Mouse (Mus musculus) neural tube, embryonic 12.5 days (tissue): ENCODE measurements at regions not wholly inside any gene's neighbourhood (a gene's known extent, or its start where the extent isn't known, plus 50 kb on each side); places are given as distances from the start of the nearest gene placed in this dataset.

Source experiments
- ATAC-seq: fragments of 200-750 bp; cut with Nextera tagmentation; 2 replicates; pipeline ENCODE4 v1.8.0; 2017; ENCODE audit warnings: low read depth, mild to moderate bottlenecking, moderate TSS enrichment, moderate library complexity; ENCODE audit not compliant: low FRiP score
- H3K27ac ChIP-seq: fragments of 300-500 bp; sonication (generic); 2 replicates; pipeline ENCODE4 v1.5.1; 2016
- H3K27me3 ChIP-seq: fragments of 300-500 bp; sonication (generic); replicated peaks from 2 replicates; pipeline ENCODE4 v1.6.1; 2016; ENCODE audit warnings: mild to moderate bottlenecking
- H3K36me3 ChIP-seq: fragments of 300-500 bp; sonication (generic); 2 replicates; pipeline ENCODE4 v1.6.1; 2016; ENCODE audit warnings: mild to moderate bottlenecking
- H3K4me1 ChIP-seq: fragments of 300-500 bp; sonication (generic); 2 replicates; pipeline ENCODE4 v1.6.1; 2016
- H3K4me2 ChIP-seq: fragments of 300-500 bp; sonication (generic); replicated peaks from 2 replicates; pipeline ENCODE4 v1.6.1; 2016; ENCODE audit warnings: mild to moderate bottlenecking
- H3K4me3 ChIP-seq: fragments of 300-500 bp; sonication (generic); 2 replicates; pipeline ENCODE4 v1.5.1; 2016
- H3K9ac ChIP-seq: fragments of 300-500 bp; sonication (generic); 2 replicates; pipeline ENCODE4 v1.6.1; 2016; ENCODE audit warnings: mild to moderate bottlenecking
- H3K9me3 ChIP-seq: fragments of 300-500 bp; sonication (generic); 2 replicates; pipeline ENCODE4 v1.6.1; 2016; ENCODE audit warnings: mild to moderate bottlenecking
- WGBS: fragments of 180-500 bp; shearing (Covaris S2); methylation state at CpG from one replicate; pipeline ENCODE4 v1.1.7; 2016; 5-methylcytosine and 5-hydroxymethylcytosine counted together

DNA sequence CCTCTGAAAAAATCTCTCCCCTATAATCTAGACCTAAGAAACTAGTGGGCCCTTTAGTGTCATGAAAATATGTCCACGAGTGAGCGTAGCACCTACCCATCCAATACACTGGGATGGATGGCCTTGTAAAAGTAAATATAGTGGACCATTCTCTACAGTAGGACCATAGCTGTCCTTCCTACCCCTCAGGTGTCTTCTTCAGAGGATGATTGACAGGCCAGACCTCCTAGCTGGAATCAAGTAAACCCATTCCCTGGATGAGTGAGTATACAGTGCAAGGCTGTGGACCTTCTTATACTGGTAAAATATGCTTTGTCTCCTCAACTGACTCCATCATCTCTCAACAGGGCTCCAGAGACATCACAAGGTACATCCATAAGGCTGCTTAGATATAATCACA, 274.8 kb upstream of the Vstm2b start:
- Histone ChIP-seq H3K9ac (no peak overlapping the region), H3K9me3 (no peaks in the 10 kb centered on the region), H3K4me1 (no peaks in the 10 kb centered on the region), H3K27me3 (no peaks in the 10 kb centered on the region), H3K36me3 (no peaks in the 10 kb centered on the region), H3K27ac (no peak overlapping the region), H3K4me3 (no peak overlapping the region), H3K4me2 (no peak overlapping the region)
- no peak for ATAC-seq
- WGBS = 89% methylated on average over 2 of the region's 2 CpGs

- Histone ChIP-seq H3K9me3 (no peaks in the 10 kb centered on the region), H3K36me3 (no peaks in the 10 kb centered on the region), H3K27ac (no peak overlapping the region), H3K4me3 (no peak overlapping the region), H3K9ac (no peak overlapping the region), H3K4me1 (no peaks in the 10 kb centered on the region), H3K4me2 (no peak overlapping the region), H3K27me3 (no peaks in the 10 kb centered on the region)
- 93% methylated on average over 3 of the region's 3 CpGs for WGBS
- ATAC-seq = no peak
Measured at GRCm38 (mm10) chr7:40636369-40636768, 261.8 kb upstream of the Vstm2b start.

DNA sequence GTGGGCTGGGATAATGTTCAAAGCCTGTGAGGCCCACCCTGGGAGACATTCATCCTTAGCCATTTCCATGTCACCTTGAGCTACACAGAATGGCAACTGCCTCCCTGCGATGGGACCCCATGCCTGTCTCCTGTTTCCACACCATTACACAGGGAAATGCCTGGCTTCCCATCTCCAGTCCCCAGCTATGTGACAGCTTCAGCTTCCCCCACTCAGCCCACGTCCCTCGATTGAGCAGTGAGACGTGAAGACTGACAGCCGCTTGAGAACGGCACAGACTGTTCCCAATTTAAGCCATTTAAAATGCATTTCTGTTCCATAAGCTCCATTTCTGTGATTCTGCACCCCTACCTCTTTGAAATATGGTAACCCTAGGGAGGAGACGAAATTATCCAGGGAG, 243.1 kb upstream of the Vstm2b start:
- no peak overlapping the region for H3K27ac ChIP-seq
- no peak overlapping the region for H3K4me2 ChIP-seq
- no peaks in the 10 kb centered on the region for H3K9me3 ChIP-seq
- no peak for ATAC-seq
- no peak overlapping the region for H3K4me3 ChIP-seq
- H3K9ac ChIP-seq = no peak overlapping the region
- H3K4me1 ChIP-seq = peaks cover 9% of the 10 kb centered on the region; the same call in 1 of the 2 replicates
- no peaks in the 10 kb centered on the region for H3K36me3 ChIP-seq
- WGBS = 70% methylated on average over 7 of the region's 7 CpGs
- H3K27me3 ChIP-seq = no peaks in the 10 kb centered on the region

GRCm38 (mm10) chr7:40655391-40655790, 242.7 kb upstream of the Vstm2b start:
- Histone ChIP-seq H3K9ac (no peak overlapping the region), H3K4me1 (peaks cover 12% of the 10 kb centered on the region; the same call in 1 of the 2 replicates), H3K27ac (no peak overlapping the region), H3K9me3 (no peaks in the 10 kb centered on the region), H3K4me2 (no peak overlapping the region), H3K36me3 (no peaks in the 10 kb centered on the region), H3K27me3 (no peaks in the 10 kb centered on the region), H3K4me3 (no peak overlapping the region)
- ATAC-seq = no peak
- 79% methylated on average over 2 of the region's 2 CpGs for WGBS

DNA sequence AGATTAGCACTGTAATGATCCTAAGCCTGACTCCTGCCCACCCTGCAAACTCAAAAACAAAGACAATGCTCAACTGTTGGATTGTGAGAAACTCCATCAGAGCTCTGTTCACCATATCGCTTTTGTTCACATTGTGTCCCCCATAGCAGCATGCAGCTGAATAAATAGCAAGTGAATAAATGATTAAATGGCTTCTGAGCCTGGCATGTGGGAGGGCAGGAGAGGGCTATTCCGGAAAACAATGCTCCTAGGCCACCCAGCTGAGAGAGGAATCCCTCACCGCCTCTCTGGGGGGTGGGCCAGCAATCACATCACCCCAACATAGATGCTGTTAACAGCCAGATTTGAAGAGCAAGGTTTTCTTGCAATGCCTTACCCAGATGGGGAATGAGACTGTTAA, 238.5 kb upstream of the Vstm2b start:
- peaks cover 12% of the 10 kb centered on the region; the same call in 1 of the 2 replicates for H3K4me1 ChIP-seq
- H3K4me2 ChIP-seq = no peak overlapping the region; the same call in 1 of the 2 replicates
- H3K36me3 ChIP-seq = no peaks in the 10 kb centered on the region
- no peak overlapping the region for H3K9ac ChIP-seq
- ATAC-seq = peak; percentile 31; the same call in 1 of the 2 replicates
- H3K27me3 ChIP-seq = no peaks in the 10 kb centered on the region
- no peak overlapping the region for H3K4me3 ChIP-seq
- 5% methylated on average over 3 of the region's 3 CpGs for WGBS
- no peaks in the 10 kb centered on the region for H3K9me3 ChIP-seq
- no peak overlapping the region for H3K27ac ChIP-seq

DNA sequence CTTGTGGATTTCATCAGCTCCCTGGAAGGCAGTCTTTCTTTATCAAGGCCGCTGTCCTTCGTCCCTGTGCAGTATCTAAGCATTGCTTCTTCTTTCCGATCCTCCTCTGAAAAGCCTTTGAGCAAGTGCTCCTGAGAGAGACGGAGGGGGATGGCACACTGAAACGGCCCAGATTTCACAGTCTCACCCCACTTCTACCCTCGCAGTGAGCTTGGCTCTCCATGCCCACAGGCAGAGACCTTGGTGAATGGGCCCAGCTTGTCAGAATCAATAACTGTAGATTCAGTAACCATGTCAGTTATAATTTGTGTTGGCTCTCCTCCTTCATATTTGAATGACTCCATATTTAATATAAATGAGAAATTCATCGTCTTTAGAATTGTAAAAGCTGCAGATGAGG, 234.3 kb upstream of the Vstm2b start:
- Histone ChIP-seq H3K27ac (no peak overlapping the region), H3K4me2 (no peak overlapping the region), H3K4me1 (peaks cover 12% of the 10 kb centered on the region; the same call in 1 of the 2 replicates), H3K4me3 (no peak overlapping the region), H3K27me3 (no peaks in the 10 kb centered on the region), H3K9me3 (no peaks in the 10 kb centered on the region), H3K9ac (no peak overlapping the region), H3K36me3 (no peaks in the 10 kb centered on the region)
- 86% methylated on average over 7 of the region's 7 CpGs for WGBS
- no peak for ATAC-seq

- H3K4me2 ChIP-seq = no peak overlapping the region
- H3K9me3 ChIP-seq = no peaks in the 10 kb centered on the region
- WGBS = 74% methylated on average over 5 of the region's 5 CpGs
- H3K27me3 ChIP-seq = no peaks in the 10 kb centered on the region
- H3K4me3 ChIP-seq = no peak overlapping the region
- no peaks in the 10 kb centered on the region for H3K36me3 ChIP-seq
- no peak for ATAC-seq
- H3K9ac ChIP-seq = no peak overlapping the region
- no peaks in the 10 kb centered on the region for H3K4me1 ChIP-seq
- H3K27ac ChIP-seq = no peak overlapping the region
Measured at GRCm38 (mm10) chr7:40666625-40667024, 231.5 kb upstream of the Vstm2b start.

DNA sequence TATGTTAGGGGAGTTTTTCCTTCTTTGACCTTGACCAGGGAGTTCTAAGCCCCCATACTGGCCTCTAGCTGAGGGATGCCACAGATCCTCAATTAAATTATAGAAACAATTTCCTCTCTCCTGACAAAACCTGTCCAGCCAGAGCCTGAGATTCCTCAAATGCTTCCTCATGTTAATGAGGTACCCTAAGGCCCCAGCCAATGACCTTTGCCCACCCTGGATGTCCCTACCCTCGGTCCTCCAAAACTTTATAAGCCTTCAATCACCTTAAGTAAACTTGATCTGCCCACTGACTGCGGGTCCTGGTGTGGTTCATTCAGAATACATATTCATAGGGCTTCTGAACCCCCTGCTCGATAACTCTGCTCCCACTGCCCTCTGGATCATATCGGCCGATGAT, 227.7 kb upstream of the Vstm2b start:
- WGBS = 86% methylated on average over 5 of the region's 5 CpGs
- no peaks in the 10 kb centered on the region for H3K9me3 ChIP-seq

GRCm38 (mm10) chr7:40671068-40671467, 227.1 kb upstream of the Vstm2b start:
- H3K27me3 ChIP-seq = no peaks in the 10 kb centered on the region
- H3K36me3 ChIP-seq = no peaks in the 10 kb centered on the region
- no peak overlapping the region for H3K9ac ChIP-seq
- no peaks in the 10 kb centered on the region for H3K9me3 ChIP-seq
- H3K4me3 ChIP-seq = no peak overlapping the region
- no peak overlapping the region for H3K4me2 ChIP-seq
- 91% methylated on average over 4 of the region's 4 CpGs for WGBS
- ATAC-seq = no peak
- H3K4me1 ChIP-seq = no peaks in the 10 kb centered on the region
- H3K27ac ChIP-seq = no peak overlapping the region

More for the DNA sequence above, 227.7 kb upstream of the Vstm2b start:
- H3K9ac ChIP-seq = no peak overlapping the region
- no peak for ATAC-seq
- no peaks in the 10 kb centered on the region for H3K27me3 ChIP-seq
- H3K4me2 ChIP-seq = no peak overlapping the region
- no peak overlapping the region for H3K4me3 ChIP-seq
- no peak overlapping the region for H3K27ac ChIP-seq
- H3K4me1 ChIP-seq = no peaks in the 10 kb centered on the region
- H3K36me3 ChIP-seq = no peaks in the 10 kb centered on the region

- WGBS = 85% methylated on average over 1 of the region's 1 CpGs
- no peak for ATAC-seq
- no peak overlapping the region for H3K9ac ChIP-seq
Measured at GRCm38 (mm10) chr7:40672348-40672747, 225.8 kb upstream of the Vstm2b start.

GRCm38 (mm10) chr7:40674397-40674796, 223.7 kb upstream of the Vstm2b start:
- no peaks in the 10 kb centered on the region for H3K27me3 ChIP-seq
- H3K4me1 ChIP-seq = no peaks in the 10 kb centered on the region
- WGBS = 43% methylated on average over 3 of the region's 3 CpGs
- no peak overlapping the region for H3K9ac ChIP-seq
- no peak for ATAC-seq
- H3K9me3 ChIP-seq = no peaks in the 10 kb centered on the region
- no peaks in the 10 kb centered on the region for H3K36me3 ChIP-seq
- no peak overlapping the region for H3K4me3 ChIP-seq
- no peak overlapping the region for H3K4me2 ChIP-seq
- no peak overlapping the region for H3K27ac ChIP-seq

More at GRCm38 (mm10) chr7:40672348-40672747, 225.8 kb upstream of the Vstm2b start:
- H3K4me1 ChIP-seq = no peaks in the 10 kb centered on the region
- no peak overlapping the region for H3K4me2 ChIP-seq
- no peak overlapping the region for H3K4me3 ChIP-seq
- no peaks in the 10 kb centered on the region for H3K9me3 ChIP-seq
- H3K27me3 ChIP-seq = no peaks in the 10 kb centered on the region
- no peak overlapping the region for H3K27ac ChIP-seq
- H3K36me3 ChIP-seq = no peaks in the 10 kb centered on the region

DNA sequence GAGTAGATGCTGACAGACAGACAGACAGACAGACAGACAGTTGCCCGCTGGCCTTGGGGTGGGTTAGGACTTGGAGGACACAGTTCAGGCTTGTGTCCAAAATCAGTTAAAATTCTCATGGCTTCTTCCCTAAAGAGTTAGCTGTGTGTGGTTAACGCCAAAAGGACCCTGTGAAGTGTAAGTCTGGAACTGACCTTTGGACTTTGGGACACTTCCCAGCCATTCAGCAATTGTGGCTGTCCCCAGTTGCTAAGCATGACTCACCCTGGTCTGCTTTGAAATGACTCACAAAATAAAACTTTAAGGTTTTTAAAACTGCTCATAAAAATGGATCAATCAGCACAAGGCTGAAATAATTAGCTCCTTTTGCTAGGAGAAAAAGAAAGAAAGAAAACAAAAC, 220.5 kb upstream of the Vstm2b start:
- Histone ChIP-seq H3K27ac (no peak overlapping the region), H3K4me1 (no peaks in the 10 kb centered on the region), H3K36me3 (no peaks in the 10 kb centered on the region), H3K9ac (no peak overlapping the region), H3K4me2 (no peak overlapping the region), H3K9me3 (no peaks in the 10 kb centered on the region), H3K27me3 (no peaks in the 10 kb centered on the region), H3K4me3 (no peak overlapping the region)
- 70% methylated on average over 2 of the region's 2 CpGs for WGBS
- ATAC-seq = no peak

DNA sequence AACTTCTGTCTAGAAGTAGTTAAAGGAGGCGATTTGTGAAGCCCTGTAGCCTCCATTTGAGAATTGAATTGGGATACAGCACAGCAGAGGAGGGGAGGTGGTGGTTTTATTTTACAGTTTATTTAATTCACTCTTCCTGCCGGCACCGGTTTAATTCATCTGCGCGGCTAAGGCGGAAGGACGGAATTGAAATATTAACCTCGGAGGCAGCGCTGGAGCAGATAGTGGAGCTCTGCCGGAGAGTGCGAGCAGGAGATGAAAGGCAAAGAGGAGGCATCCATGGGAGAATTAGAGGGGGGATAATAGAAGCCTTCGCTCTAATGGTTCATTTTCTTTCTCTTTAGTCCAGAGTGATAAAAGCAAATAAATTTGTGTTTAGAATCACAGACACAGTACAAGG, 217.6 kb upstream of the Vstm2b start:
- Histone ChIP-seq H3K36me3 (no peaks in the 10 kb centered on the region), H3K9me3 (no peaks in the 10 kb centered on the region), H3K9ac (no peak overlapping the region), H3K4me1 (no peaks in the 10 kb centered on the region), H3K27me3 (no peaks in the 10 kb centered on the region), H3K27ac (no peak overlapping the region), H3K4me2 (no peak overlapping the region), H3K4me3 (no peak overlapping the region)
- WGBS = 60% methylated on average over 12 of the region's 12 CpGs
- ATAC-seq = no peak
